Mouse (Mus musculus): ENCODE measurements around the gene Snhg11. TPM values are rescaled to one million over a fixed set of nuclear protein-coding genes. Genes with fewer than 3 reads are reported as not detected.

The Snhg11 gene
- polyA plus RNA-seq, 1 experiment from 2014 or later, result 23.8 TPM

GRCm38 (mm10) chr2:158364175-158364574, 11.3 kb upstream of the Snhg11 start:
- Histone ChIP-seq H3K4me2 (ENCODE audit: low read depth, low read length, severe bottlenecking) (no peak overlapping the region), H3K27ac (ENCODE audit: low read depth, low read length) (no peak overlapping the region), H3K9ac (ENCODE audit: low read length) (no peak overlapping the region), H3K36me3 (ENCODE audit: control insufficient read depth, insufficient read depth, low read length) (peaks cover 3% of the 10 kb centered on the region; the same call in 1 of the 2 replicates), H3K4me3 (ENCODE audit: low read depth, low read length) (no peak overlapping the region), H3K4me1 (replicated peaks; ENCODE audit: control insufficient read depth, insufficient read depth, low read length) (peaks cover 2% of the 10 kb centered on the region; the same call in 1 of the 2 replicates), H3K9me3 (ENCODE audit: control insufficient read depth, low read length) (no peaks in the 10 kb centered on the region), H3K27me3 (ENCODE audit: control insufficient read depth, insufficient read depth, low read length) (no peaks in the 10 kb centered on the region)
- no peak for ATAC-seq (replicated peaks; ENCODE audit: low FRiP score)
- WGBS, result 81% methylated on average over 4 of the region's 4 CpGs
- no peak for DNase-seq (ENCODE audit: low spot score)

- Histone ChIP-seq H3K4me1 (replicated peaks; ENCODE audit: control insufficient read depth, insufficient read depth, low read length) (peaks cover 2% of the 10 kb centered on the region; the same call in 1 of the 2 replicates), H3K27me3 (ENCODE audit: control insufficient read depth, insufficient read depth, low read length) (no peaks in the 10 kb centered on the region), H3K36me3 (ENCODE audit: control insufficient read depth, insufficient read depth, low read length) (no peaks in the 10 kb centered on the region; the same call in 1 of the 2 replicates), H3K9ac (ENCODE audit: low read length) (no peak overlapping the region), H3K4me2 (ENCODE audit: low read depth, low read length, severe bottlenecking) (no peak overlapping the region), H3K9me3 (ENCODE audit: control insufficient read depth, low read length) (no peaks in the 10 kb centered on the region), H3K27ac (ENCODE audit: low read depth, low read length) (no peak overlapping the region), H3K4me3 (ENCODE audit: low read depth, low read length) (no peak overlapping the region)
- WGBS, result 71% methylated on average over 12 of the region's 12 CpGs
- ATAC-seq (replicated peaks; ENCODE audit: low FRiP score), result no peak
- DNase-seq (ENCODE audit: low spot score), result no peak
Measured at GRCm38 (mm10) chr2:158365099-158365850, 10.2 kb upstream of the Snhg11 start.

GRCm38 (mm10) chr2:158367654-158368053, 7.8 kb upstream of the Snhg11 start:
- H3K4me1 ChIP-seq (replicated peaks; ENCODE audit: control insufficient read depth, insufficient read depth, low read length), result no peaks in the 10 kb centered on the region
- H3K4me2 ChIP-seq (ENCODE audit: low read depth, low read length, severe bottlenecking), result no peak overlapping the region
- no peak overlapping the region for H3K4me3 ChIP-seq (ENCODE audit: low read depth, low read length)
- H3K36me3 ChIP-seq (ENCODE audit: control insufficient read depth, insufficient read depth, low read length), result no peaks in the 10 kb centered on the region
- H3K9me3 ChIP-seq (ENCODE audit: control insufficient read depth, low read length), result no peaks in the 10 kb centered on the region
- DNase-seq (ENCODE audit: low spot score), result peak; percentile 39
- no peak overlapping the region for H3K27ac ChIP-seq (ENCODE audit: low read depth, low read length)
- H3K9ac ChIP-seq (ENCODE audit: low read length), result no peak overlapping the region
- WGBS, result 94% methylated on average over 5 of the region's 5 CpGs
- no peaks in the 10 kb centered on the region for H3K27me3 ChIP-seq (ENCODE audit: control insufficient read depth, insufficient read depth, low read length)
- no peak for ATAC-seq (replicated peaks; ENCODE audit: low FRiP score)

- H3K9me3 ChIP-seq (ENCODE audit: control insufficient read depth, low read length), result no peaks in the 10 kb centered on the region
- H3K9ac ChIP-seq (ENCODE audit: low read length), result no peak overlapping the region
- H3K4me1 ChIP-seq (replicated peaks; ENCODE audit: control insufficient read depth, insufficient read depth, low read length), result no peaks in the 10 kb centered on the region
- no peaks in the 10 kb centered on the region for H3K27me3 ChIP-seq (ENCODE audit: control insufficient read depth, insufficient read depth, low read length)
- H3K4me3 ChIP-seq (ENCODE audit: low read depth, low read length), result no peak overlapping the region
- no peak for ATAC-seq (replicated peaks; ENCODE audit: low FRiP score)
- H3K27ac ChIP-seq (ENCODE audit: low read depth, low read length), result no peak overlapping the region
- no peaks in the 10 kb centered on the region for H3K36me3 ChIP-seq (ENCODE audit: control insufficient read depth, insufficient read depth, low read length)
- 95% methylated on average over 8 of the region's 8 CpGs for WGBS
- no peak overlapping the region for H3K4me2 ChIP-seq (ENCODE audit: low read depth, low read length, severe bottlenecking)
- no peak for DNase-seq (ENCODE audit: low spot score)
Measured at GRCm38 (mm10) chr2:158368313-158368712, 7.1 kb upstream of the Snhg11 start.

- no peak for ATAC-seq (replicated peaks; ENCODE audit: low FRiP score)
- no peak overlapping the region for H3K4me2 ChIP-seq (ENCODE audit: low read depth, low read length, severe bottlenecking)
- no peaks in the 10 kb centered on the region for H3K36me3 ChIP-seq (ENCODE audit: control insufficient read depth, insufficient read depth, low read length)
- H3K4me1 ChIP-seq (replicated peaks; ENCODE audit: control insufficient read depth, insufficient read depth, low read length), result no peaks in the 10 kb centered on the region
- DNase-seq (ENCODE audit: low spot score), result no peak
- H3K27ac ChIP-seq (ENCODE audit: low read depth, low read length), result no peak overlapping the region
- 81% methylated on average over 3 of the region's 3 CpGs for WGBS
- no peak overlapping the region for H3K9ac ChIP-seq (ENCODE audit: low read length)
- no peaks in the 10 kb centered on the region for H3K9me3 ChIP-seq (ENCODE audit: control insufficient read depth, low read length)
- H3K27me3 ChIP-seq (ENCODE audit: control insufficient read depth, insufficient read depth, low read length), result no peaks in the 10 kb centered on the region
- H3K4me3 ChIP-seq (ENCODE audit: low read depth, low read length), result no peak overlapping the region
Measured at GRCm38 (mm10) chr2:158369474-158370172, 5.8 kb upstream of the Snhg11 start.

GRCm38 (mm10) chr2:158370173-158370550, 5.3 kb upstream of the Snhg11 start:
- no peak overlapping the region for H3K4me2 ChIP-seq (ENCODE audit: low read depth, low read length, severe bottlenecking)
- no peak overlapping the region for H3K9ac ChIP-seq (ENCODE audit: low read length)
- ATAC-seq (replicated peaks; ENCODE audit: low FRiP score) (no peak), DNase-seq (ENCODE audit: low spot score) (no peak)
- H3K9me3 ChIP-seq (ENCODE audit: control insufficient read depth, low read length), result no peaks in the 10 kb centered on the region
- no peaks in the 10 kb centered on the region for H3K4me1 ChIP-seq (replicated peaks; ENCODE audit: control insufficient read depth, insufficient read depth, low read length)
- no peaks in the 10 kb centered on the region for H3K27me3 ChIP-seq (ENCODE audit: control insufficient read depth, insufficient read depth, low read length)
- no peak overlapping the region for H3K4me3 ChIP-seq (ENCODE audit: low read depth, low read length)
- 7% methylated on average over 5 of the region's 5 CpGs for WGBS
- no peak overlapping the region for H3K27ac ChIP-seq (ENCODE audit: low read depth, low read length)
- H3K36me3 ChIP-seq (ENCODE audit: control insufficient read depth, insufficient read depth, low read length), result no peaks in the 10 kb centered on the region

- Histone ChIP-seq H3K9ac (ENCODE audit: low read length) (no peak overlapping the region), H3K27ac (ENCODE audit: low read depth, low read length) (no peak overlapping the region), H3K36me3 (ENCODE audit: control insufficient read depth, insufficient read depth, low read length) (no peaks in the 10 kb centered on the region), H3K4me2 (ENCODE audit: low read depth, low read length, severe bottlenecking) (no peak overlapping the region), H3K9me3 (ENCODE audit: control insufficient read depth, low read length) (no peaks in the 10 kb centered on the region), H3K4me1 (replicated peaks; ENCODE audit: control insufficient read depth, insufficient read depth, low read length) (no peaks in the 10 kb centered on the region), H3K27me3 (ENCODE audit: control insufficient read depth, insufficient read depth, low read length) (peaks cover 5% of the 10 kb centered on the region; the same call in 1 of the 2 replicates), H3K4me3 (ENCODE audit: low read depth, low read length) (no peak overlapping the region)
- no peak for DNase-seq (ENCODE audit: low spot score)
- WGBS, result 83% methylated on average over 5 of the region's 5 CpGs
- no peak for ATAC-seq (replicated peaks; ENCODE audit: low FRiP score)
Measured at GRCm38 (mm10) chr2:158373061-158373460, 2.4 kb upstream of the Snhg11 start.

- no peak overlapping the region for H3K4me3 ChIP-seq (ENCODE audit: low read depth, low read length)
- DNase-seq (ENCODE audit: low spot score), result no peak
- peaks cover 5% of the 10 kb centered on the region; the same call in 1 of the 2 replicates for H3K27me3 ChIP-seq (ENCODE audit: control insufficient read depth, insufficient read depth, low read length)
Measured at GRCm38 (mm10) chr2:158373516-158373915, 1.9 kb upstream of the Snhg11 start.

More at GRCm38 (mm10) chr2:158373516-158373915, 1.9 kb upstream of the Snhg11 start:
- H3K9ac ChIP-seq (ENCODE audit: low read length), result no peak overlapping the region
- no peak for ATAC-seq (replicated peaks; ENCODE audit: low FRiP score)
- no peaks in the 10 kb centered on the region for H3K4me1 ChIP-seq (replicated peaks; ENCODE audit: control insufficient read depth, insufficient read depth, low read length)
- H3K9me3 ChIP-seq (ENCODE audit: control insufficient read depth, low read length), result no peaks in the 10 kb centered on the region
- 72% methylated on average over 7 of the region's 7 CpGs for WGBS
- no peak overlapping the region for H3K27ac ChIP-seq (ENCODE audit: low read depth, low read length)
- H3K36me3 ChIP-seq (ENCODE audit: control insufficient read depth, insufficient read depth, low read length), result no peaks in the 10 kb centered on the region
- H3K4me2 ChIP-seq (ENCODE audit: low read depth, low read length, severe bottlenecking), result no peak overlapping the region
